ENCODE assay signal across 15 mouse cellular contexts in genomic region chr7:112278648-112279047, GRCm38 (mm10). TPM values are rescaled to one million over a fixed set of nuclear protein-coding genes. Genes with fewer than 3 reads are reported as not detected.
A peak's percentile ranks its signal among the peaks of the same experiment; 100 is the strongest.
DNase-seq lines count a peak whose midpoint lies in the region; ATAC-seq and TF ChIP-seq lines count a peak whose summit lies in the region.
"Had no signal": no experiment of that assay in that cellular context is flagged by ENCODE, and none has a peak within 500 bp of the region (broad histone marks: within the 10 kb centered on the region; RNA-seq: fewer than 3 reads in every experiment).

No protein-coding gene starts in this region.

- WGBS in heart, postnatal 0 days, result 41% methylated on average over 4 of the region's 4 CpGs
- WGBS in lung, embryonic 15.5 days, result 30% methylated on average over 4 of the region's 4 CpGs
- 79% methylated on average over 4 of the region's 4 CpGs for WGBS in forebrain, embryonic 10.5 days

- intact Hi-C loops in gastrocnemius, adult 2 months (cut with DNase I), result no loop called here
- intact Hi-C loops in gastrocnemius, postnatal 36 days (cut with DNase I), result no loop called here
- intact Hi-C loops in heart, postnatal 10 days (cut with DNase I), result loop anchor here (2.0 to 10.0 kb wide), 2 partner anchors 20 to 54 kb away; partner anchors contain the start of gene Mical2

- H3K36me3 ChIP-seq in heart, postnatal 0 days (replicated peaks; ENCODE audit: control insufficient read depth, insufficient read depth, low read length), result peaks cover 23% of the 10 kb centered on the region; the same call in 1 of the 2 replicates
- H3K36me3 ChIP-seq in lung, embryonic 15.5 days, result no peaks in the 10 kb centered on the region
- no peaks in the 10 kb centered on the region for H3K36me3 ChIP-seq in forebrain, embryonic 10.5 days (replicated peaks)
- H3K36me3 ChIP-seq: embryonic facial prominence, embryonic 13.5 days; midbrain, embryonic 10.5 days; neural tube, embryonic 15.5 days had no signal

- H3K27ac ChIP-seq in gastrocnemius, adult 2 months, result peak overlapping the region; percentile 68; the same call in 1 of the 2 replicates
- H3K27ac ChIP-seq in heart, postnatal 0 days (ENCODE audit: low read depth), result peak overlapping the region; percentile 70
- 0 out of 2 replicates have a peak overlapping the region, but pooled peaks have one; percentile 42 for H3K27ac ChIP-seq in lung, embryonic 15.5 days
- no peak overlapping the region for H3K27ac ChIP-seq in forebrain, embryonic 10.5 days
- H3K27ac ChIP-seq: embryonic facial prominence, embryonic 13.5 days; midbrain, embryonic 10.5 days; neural tube, embryonic 15.5 days had no signal

- no peaks in the 10 kb centered on the region for H3K27me3 ChIP-seq in heart, postnatal 0 days (ENCODE audit: control insufficient read depth, insufficient read depth, low read length)
- H3K27me3 ChIP-seq in lung, embryonic 15.5 days, result no peaks in the 10 kb centered on the region
- H3K27me3 ChIP-seq in forebrain, embryonic 10.5 days (ENCODE audit: poor library complexity, severe bottlenecking), result no peaks in the 10 kb centered on the region
- H3K27me3 ChIP-seq: embryonic facial prominence, embryonic 13.5 days; neural tube, embryonic 15.5 days had no signal

- no peak for TF ChIP-seq EP300 in heart, postnatal 0 days (IDR thresholded peaks at IDR 0.05; ENCODE audit: low read depth)

- H3K4me3 ChIP-seq in gastrocnemius, adult 2 months, result no peak overlapping the region
- no peak overlapping the region for H3K4me3 ChIP-seq in heart, postnatal 0 days (ENCODE audit: low read depth, low read length)
- H3K4me3 ChIP-seq in lung, embryonic 15.5 days, result no peak overlapping the region
- H3K4me3 ChIP-seq in forebrain, embryonic 10.5 days, result no peak overlapping the region
- H3K4me3 ChIP-seq: embryonic facial prominence, embryonic 13.5 days; midbrain, embryonic 10.5 days; neural tube, embryonic 15.5 days had no signal

- no peak overlapping the region for H3K4me2 ChIP-seq in heart, postnatal 0 days (ENCODE audit: low read depth, low read length)
- no peak overlapping the region for H3K4me2 ChIP-seq in lung, embryonic 15.5 days
- H3K4me2 ChIP-seq: embryonic facial prominence, embryonic 13.5 days; neural tube, embryonic 15.5 days had no signal

- no peak overlapping the region for H3K9ac ChIP-seq in heart, postnatal 0 days (replicated peaks; ENCODE audit: low read depth, low read length)
- no peak overlapping the region for H3K9ac ChIP-seq in lung, embryonic 15.5 days
- H3K9ac ChIP-seq: embryonic facial prominence, embryonic 13.5 days; neural tube, embryonic 15.5 days had no signal

- no peak for ATAC-seq in heart, postnatal 0 days (ENCODE audit: insufficient read depth, low read depth)
- no peak for ATAC-seq in lung, embryonic 15.5 days (ENCODE audit: borderline replicate concordance, extremely low read depth, low FRiP score, low TSS enrichment)

- H3K4me1 ChIP-seq in heart, postnatal 0 days (ENCODE audit: control insufficient read depth, insufficient read depth), result peaks cover 88% of the 10 kb centered on the region
- H3K4me1 ChIP-seq in lung, embryonic 15.5 days, result peaks cover 64% of the 10 kb centered on the region
- peaks cover 30% of the 10 kb centered on the region for H3K4me1 ChIP-seq in forebrain, embryonic 10.5 days

- DNase-seq in gastrocnemius, adult 2 months, result no peak
- no peak for DNase-seq in gastrocnemius, postnatal 36 days
- DNase-seq in heart, postnatal 0 days (ENCODE audit: low spot score), result no peak
- no peak for DNase-seq in heart, postnatal 10 days
- DNase-seq in lung, postnatal 14 days, result no peak
- DNase-seq in forebrain, embryonic 10.5 days (ENCODE audit: extremely low spot score, low spot score), result no peak
- no peak for DNase-seq in right cerebral cortex, postnatal 4 days
- DNase-seq: cerebellum, adult 18-20 months; kidney, postnatal 25 days; lung, postnatal 10 days; retina, postnatal 1 day had no signal

- no peaks in the 10 kb centered on the region for H3K9me3 ChIP-seq in heart, postnatal 0 days (replicated peaks; ENCODE audit: control insufficient read depth, low read length)
- H3K9me3 ChIP-seq in lung, embryonic 15.5 days, result no peaks in the 10 kb centered on the region
- no peaks in the 10 kb centered on the region for H3K9me3 ChIP-seq in forebrain, embryonic 10.5 days
- H3K9me3 ChIP-seq: embryonic facial prominence, embryonic 13.5 days; midbrain, embryonic 10.5 days; neural tube, embryonic 15.5 days had no signal

- TF ChIP-seq CTCF in gastrocnemius, adult 2 months (IDR thresholded peaks at IDR 0.05), result no peak
- no peak for TF ChIP-seq CTCF in heart, postnatal 0 days (IDR thresholded peaks at IDR 0.05; ENCODE audit: low read depth)

RNA-seq across cellular contexts. Expression of gene Mical2, which starts 53.0 kb away (rescaled TPM):
- 100 to 1,000 TPM; 124 to 136 TPM for total RNA-seq in gastrocnemius, adult 2 months (2021)
- total RNA-seq in gastrocnemius, postnatal 36 days (2021), result 100 to 1,000 TPM; 194 to 214 TPM
- total RNA-seq in heart, postnatal 0 days (2014; rRNA removed; ENCODE audit: low replicate concordance), result 136 and 169 TPM in 2 replicates
- 59.9 and 78.1 TPM in 2 replicates for polyA plus RNA-seq in heart, postnatal 0 days (2015; fragmentation: Nextera tagmentation; extraction: Ambion mirVana)
- 100 to 1,000 TPM; 177 to 185 TPM for total RNA-seq in heart, postnatal 10 days (2021)
- 20.7 and 22.8 TPM in 2 replicates for polyA plus RNA-seq in lung, embryonic 15.5 days (2015; fragmentation: Nextera tagmentation; extraction: Ambion mirVana)
- 0.87 and 0.88 TPM in 2 replicates for polyA plus RNA-seq in forebrain, embryonic 10.5 days (2016; fragmentation: Nextera tagmentation; extraction: Ambion mirVana)
